Mouse (Mus musculus) C2C12 (cell line): ENCODE data around the gene Hivep1. TPM values are rescaled to one million over a fixed set of nuclear protein-coding genes. Genes with fewer than 3 reads are reported as not detected.

ENCODE experiments used
- H3K27me3 ChIP-seq: one replicate; pipeline ENCODE4 v1.6.1; 2011; ENCODE audit not compliant: control insufficient read depth, insufficient read depth, insufficient read length
- H3K36me3 ChIP-seq: one replicate; pipeline ENCODE4 v1.6.1; 2011; ENCODE audit not compliant: control insufficient read depth, insufficient read depth
- H3K4me3 ChIP-seq: one replicate; pipeline ENCODE4 v1.5.1; 2011; ENCODE audit warnings: mild to moderate bottlenecking, control low read depth; ENCODE audit not compliant: poor library complexity, insufficient read depth, severe bottlenecking
- H3K79me2 ChIP-seq: one replicate; pipeline ENCODE4 v1.6.1; 2011; ENCODE audit not compliant: control insufficient read depth, insufficient read depth
- H3K79me3 ChIP-seq: one replicate; pipeline ENCODE4 v1.6.1; 2011; ENCODE audit warnings: low read depth, control low read depth
- H3ac ChIP-seq: one replicate; pipeline ENCODE3; 2011; ENCODE audit warnings: low read depth; ENCODE audit not compliant: control insufficient read depth, insufficient read length
- CEBPB ChIP-seq: IDR thresholded peaks from one replicate; pipeline ENCODE4 v1.6.1; 2011; ENCODE audit warnings: low read depth, mild to moderate bottlenecking, control low read depth, moderate library complexity
- CTCF ChIP-seq: IDR thresholded peaks from one replicate; pipeline ENCODE4 v1.5.1; 2011; ENCODE audit not compliant: control insufficient read depth, insufficient read depth, insufficient read length
- FOSL1 ChIP-seq: IDR thresholded peaks from one replicate; pipeline ENCODE4 v1.8.0; 2011; ENCODE audit warnings: mild to moderate bottlenecking, low read length; ENCODE audit not compliant: poor library complexity, insufficient read depth, severe bottlenecking
- MAX ChIP-seq: IDR thresholded peaks from one replicate; pipeline ENCODE4 v1.6.1; 2011; ENCODE audit warnings: mild to moderate bottlenecking, control low read depth
- MYOD1 ChIP-seq: IDR thresholded peaks from one replicate; pipeline ENCODE4 v1.6.1; 2011; ENCODE audit warnings: low read depth; ENCODE audit not compliant: control insufficient read depth, insufficient read length
- MYOG ChIP-seq: IDR thresholded peaks from one replicate; pipeline ENCODE4 v1.6.1; 2011; ENCODE audit not compliant: control insufficient read depth, insufficient read length; ENCODE audit errors: extremely low read depth
- USF1 ChIP-seq: IDR thresholded peaks from one replicate; pipeline ENCODE4 v1.6.1; 2011; ENCODE audit warnings: low read depth, mild to moderate bottlenecking, control low read depth, moderate library complexity
- polyA plus RNA-seq: library from polyadenylated mRNA; unstranded; fragments of >200 nt; fragmentation: generic; extraction: Trizol; gene quantifications from one replicate; pipeline ENCODE4 v1.2.1, GENCODE M21; 2012; ENCODE audit warnings: missing spikeins

Hivep1 gene
- polyA plus RNA-seq, 1 experiment, result 2.2 TPM

- H3K79me3 ChIP-seq, result no peaks in the 10 kb centered on the region
- H3K4me3 ChIP-seq, result no peak overlapping the region
- no peaks in the 10 kb centered on the region for H3K27me3 ChIP-seq
- no peak overlapping the region for H3ac ChIP-seq
- H3K79me2 ChIP-seq, result no peaks in the 10 kb centered on the region
- TF ChIP-seq MYOD1, result no peak
- no peak for TF ChIP-seq MYOG
- TF ChIP-seq CTCF, result no peak
- no peak for TF ChIP-seq MAX
- TF ChIP-seq USF1, result no peak
- no peak for TF ChIP-seq CEBPB
- H3K36me3 ChIP-seq, result no peaks in the 10 kb centered on the region
Measured at GRCm38 (mm10) chr13:42238520-42238919, 186.7 kb downstream of the Hivep1 start.

- Histone ChIP-seq H3K27me3 (no peaks in the 10 kb centered on the region), H3K4me3 (no peak overlapping the region), H3K79me2 (no peaks in the 10 kb centered on the region), H3ac (no peak overlapping the region), H3K36me3 (no peaks in the 10 kb centered on the region), H3K79me3 (no peaks in the 10 kb centered on the region)
- TF ChIP-seq MYOD1 (no peak), MYOG (no peak), CTCF (no peak), CEBPB (no peak), USF1 (no peak), MAX (no peak), FOSL1 (no peak)
Measured at GRCm38 (mm10) chr13:42242131-42242530, 190.3 kb downstream of the Hivep1 start.

Other genes with a start within 250 kb of the Hivep1 start
- not detected for gene Adtrp, start 204.3 kb upstream of the Hivep1 start, polyA plus RNA-seq
- gene Edn1, start 249.5 kb downstream of the Hivep1 start, polyA plus RNA-seq, result 0.90 TPM